Mouse (Mus musculus) gastrocnemius, postnatal 36 days (tissue): ENCODE measurements around the gene Vasp. TPM values are rescaled to one million over a fixed set of nuclear protein-coding genes. Genes with fewer than 3 reads are reported as not detected.
A peak's percentile ranks its signal among the peaks of the same experiment; 100 is the strongest.

ENCODE experiments used
- DNase-seq, 2 experiments: peaks; one replicate each; pipeline ENCODE4 v3.0.0; 2022
- intact Hi-C: fragments of 180-260 bp; cut with DNase I; formaldehyde crosslinking; loops from one replicate; pipeline ENCODE4 v1.15.1; 2025
- total RNA-seq, 2 experiments: library from RNA; stranded (reverse); gene quantifications; 2 replicates each; pipeline ENCODE4 v1.2.3; 2021

Gene Vasp
- total RNA-seq, 2 experiments from 2014 or later, result 15.9 to 20.6 TPM

- no peak for DNase-seq
- intact Hi-C loops, result no loop called here
Observed at GRCm38 (mm10) chr7:19242005-19242404, 29.6 kb downstream of the Vasp start.

- no peak for DNase-seq
- intact Hi-C loops, result no loop called here
Observed at GRCm38 (mm10) chr7:19240905-19241463, 30.6 kb downstream of the Vasp start.

GRCm38 (mm10) chr7:19239986-19240385, 31.6 kb downstream of the Vasp start:
- intact Hi-C loops, result loop anchor here (2.0 kb wide), 1 partner anchor 43 kb away; the partner anchor contains the start of gene Rtn2
- DNase-seq, result no peak

DNA sequence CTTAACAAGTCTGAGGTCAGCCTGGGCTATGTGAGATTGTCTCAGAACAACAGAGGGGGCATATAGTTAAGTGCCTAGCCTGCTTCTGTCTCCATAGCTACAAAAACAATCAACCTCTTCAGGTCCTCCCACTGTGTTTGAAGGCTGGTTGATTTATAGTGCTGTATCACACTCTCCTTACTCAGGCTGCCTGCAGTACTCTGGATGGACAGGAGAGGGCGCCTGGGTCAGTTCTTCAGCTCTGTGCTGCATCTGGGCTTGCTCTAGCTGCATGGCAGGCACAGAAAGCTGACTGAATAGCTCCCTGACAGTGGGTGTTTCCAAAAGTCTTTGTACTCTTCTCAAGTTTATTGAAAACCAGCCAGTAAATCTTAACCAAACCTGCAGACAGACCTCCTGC, 32.2 kb downstream of the Vasp start:
- peak; percentile 88 to 90 for DNase-seq
- intact Hi-C loops, result loop anchor here (2.0 kb wide), 1 partner anchor 43 kb away; the partner anchor contains the start of gene Rtn2

- intact Hi-C loops, result loop anchor here (2.0 kb wide), 1 partner anchor 44 kb away; the partner anchor contains the start of gene Rtn2
- DNase-seq, result peak in 1 of 2 experiments; percentile 17
Observed at GRCm38 (mm10) chr7:19238344-19238743, 33.3 kb downstream of the Vasp start.

GRCm38 (mm10) chr7:19236411-19236810, 35.2 kb downstream of the Vasp start:
- intact Hi-C loops, result no loop called here

DNA sequence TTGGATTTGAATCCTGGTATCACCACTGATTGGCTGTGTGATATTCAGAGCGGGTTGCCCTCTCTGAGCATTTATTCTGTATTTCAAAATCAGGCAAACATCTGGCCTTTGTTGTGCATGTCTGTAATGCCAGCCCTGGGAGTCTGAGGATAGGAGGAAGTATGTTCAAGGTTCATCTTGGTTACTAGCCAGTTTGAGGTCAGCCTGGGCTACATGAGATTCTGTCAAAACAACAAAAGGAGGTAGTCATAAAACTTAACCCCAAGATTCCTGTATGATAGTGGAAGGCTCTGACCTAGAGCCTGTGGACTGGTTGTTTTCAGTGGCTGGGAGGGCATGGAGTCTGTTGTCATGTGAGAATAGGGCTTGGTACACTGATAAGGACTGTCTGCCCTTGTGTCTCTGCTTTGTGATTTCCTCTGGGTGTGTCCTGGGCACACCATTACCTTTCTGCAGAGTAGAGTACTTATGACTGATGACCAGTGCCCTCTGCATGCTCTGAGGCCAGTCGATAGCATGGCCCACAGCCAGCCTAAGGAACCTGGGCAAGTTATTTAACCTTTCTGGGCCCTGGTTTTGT, 36.4 kb downstream of the Vasp start:
- intact Hi-C loops, result no loop called here
- DNase-seq, result no peak

More at GRCm38 (mm10) chr7:19236411-19236810, 35.2 kb downstream of the Vasp start:
- DNase-seq, result peak in 1 of 2 experiments; percentile 39

DNA sequence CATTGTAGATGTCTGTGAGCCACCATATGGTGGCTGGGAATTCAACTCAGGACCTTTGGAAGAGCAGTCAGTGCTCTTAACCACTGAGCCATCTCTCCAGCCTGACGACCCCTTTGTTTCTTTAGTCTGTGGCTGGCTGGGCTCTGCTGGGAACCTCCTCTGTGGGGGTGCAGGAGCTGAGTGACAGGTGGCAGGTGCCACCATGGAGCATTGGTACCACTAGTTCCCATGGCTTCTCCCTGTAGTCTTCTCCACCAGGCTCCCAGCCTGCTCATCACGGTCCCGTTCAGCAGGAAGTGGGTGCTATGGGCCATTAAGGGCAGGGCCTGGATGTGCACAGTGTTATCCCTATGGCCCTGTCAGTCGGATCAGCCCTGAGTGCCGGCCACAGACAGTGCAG, 37.0 kb downstream of the Vasp start:
- intact Hi-C loops, result no loop called here
- DNase-seq, result no peak

DNA sequence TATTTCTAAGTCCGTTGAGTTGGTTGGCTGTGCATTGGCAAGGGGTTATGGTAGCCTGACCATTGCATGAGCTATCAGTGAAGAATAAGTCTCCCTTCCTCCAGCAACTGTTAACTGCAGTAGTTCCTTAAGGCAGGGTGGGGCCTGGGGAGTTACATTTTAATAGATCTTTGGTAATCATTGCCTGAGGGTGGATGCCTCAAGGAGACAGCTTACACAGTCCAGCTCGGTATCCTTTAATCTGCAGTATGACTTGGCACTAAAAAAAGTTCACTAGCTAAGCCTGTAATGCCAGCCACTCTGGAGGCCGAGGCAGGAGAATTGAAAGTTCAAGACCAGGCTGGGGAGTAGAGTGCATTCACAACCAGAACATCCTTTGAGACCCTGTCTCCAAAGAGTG, 39.8 kb downstream of the Vasp start:
- intact Hi-C loops, result no loop called here
- no peak for DNase-seq

- intact Hi-C loops, result no loop called here
- DNase-seq, result no peak
Observed at GRCm38 (mm10) chr7:19230899-19231298, 40.7 kb downstream of the Vasp start.

DNA sequence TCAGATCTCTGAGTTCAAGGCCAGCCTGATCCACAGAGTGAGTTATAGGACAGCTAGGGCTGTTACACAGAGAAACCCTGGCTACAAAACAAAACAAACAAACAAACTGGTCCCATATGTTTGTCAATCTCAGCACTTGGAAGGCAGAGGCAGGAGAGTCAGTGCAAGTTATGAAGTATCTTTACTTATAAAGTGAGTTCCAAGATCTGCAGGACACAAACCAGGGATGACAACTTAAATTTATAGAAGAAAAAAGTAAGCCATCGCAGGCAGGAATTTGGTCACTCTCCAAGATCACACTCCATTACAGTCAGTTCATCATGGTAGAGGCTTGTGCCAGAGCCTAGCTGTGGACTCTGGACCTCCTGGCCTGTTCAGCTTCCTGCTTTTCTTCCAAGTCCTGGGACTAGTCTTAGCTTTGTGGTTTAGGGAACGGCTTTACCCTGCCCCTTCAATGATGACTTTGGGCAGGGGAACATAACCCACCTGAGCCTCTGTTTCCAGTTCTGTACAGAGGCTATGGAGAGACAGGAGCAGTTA, 41.5 kb downstream of the Vasp start:
- DNase-seq, result no peak
- intact Hi-C loops, result no loop called here

GRCm38 (mm10) chr7:19229404-19229803, 42.2 kb downstream of the Vasp start:
- intact Hi-C loops, result no loop called here
- DNase-seq, result no peak

- no peak for DNase-seq
- intact Hi-C loops, result no loop called here
Observed at GRCm38 (mm10) chr7:19228793-19229148, 42.8 kb downstream of the Vasp start.

- intact Hi-C loops, result no loop called here
- peak; percentile 98 for DNase-seq
Observed at GRCm38 (mm10) chr7:19227883-19228792, 43.5 kb downstream of the Vasp start, which contains the start of gene Opa3. Gene Opa3 (plus strand): TSS chr7:19228334.

GRCm38 (mm10) chr7:19226817-19227797, 44.5 kb downstream of the Vasp start:
- intact Hi-C loops, result no loop called here
- no peak for DNase-seq

- DNase-seq, result no peak
- intact Hi-C loops, result no loop called here
Observed at GRCm38 (mm10) chr7:19224933-19225332, 46.7 kb downstream of the Vasp start.

DNA sequence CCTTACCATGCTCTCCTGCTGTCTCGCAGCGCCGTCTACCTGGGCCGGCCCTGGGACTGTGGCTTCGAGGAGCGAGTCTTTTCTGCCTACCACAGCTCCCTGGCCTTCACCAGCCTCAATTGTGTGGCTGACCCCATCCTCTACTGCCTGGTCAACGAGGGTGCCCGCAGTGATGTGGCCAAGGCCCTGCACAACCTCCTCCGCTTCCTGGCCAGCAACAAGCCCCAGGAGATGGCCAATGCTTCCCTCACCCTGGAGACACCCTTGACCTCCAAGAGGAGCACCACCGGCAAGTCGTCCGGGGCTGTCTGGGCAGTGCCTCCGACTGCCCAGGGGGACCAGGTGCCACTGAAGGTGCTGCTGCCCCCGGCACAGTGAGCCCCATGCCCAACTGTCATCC, 48.7 kb downstream of the Vasp start:
- intact Hi-C loops, result no loop called here
- DNase-seq, result no peak

GRCm38 (mm10) chr7:19222189-19222588, 49.4 kb downstream of the Vasp start:
- intact Hi-C loops, result no loop called here

DNA sequence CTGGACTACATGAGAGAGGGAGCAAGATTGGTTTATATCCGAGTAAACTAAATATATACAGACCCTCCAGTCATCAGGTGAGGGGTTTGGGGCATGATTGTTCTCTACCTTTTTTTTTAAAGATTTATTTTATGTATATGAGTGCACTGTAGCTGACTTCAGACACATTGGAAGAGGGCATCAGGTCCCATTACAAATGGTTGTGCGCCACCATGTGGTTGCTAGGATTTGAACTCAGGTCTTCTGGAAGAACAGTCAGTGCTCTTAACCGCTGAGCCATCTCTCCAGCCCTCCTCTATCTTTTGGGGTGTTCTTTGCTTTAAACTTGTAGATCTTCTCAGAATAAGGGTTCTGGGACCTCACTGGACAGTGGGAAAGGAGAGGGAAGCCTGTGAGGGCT, 51.6 kb downstream of the Vasp start:
- no peak for DNase-seq
- intact Hi-C loops, result no loop called here

More at GRCm38 (mm10) chr7:19222189-19222588, 49.4 kb downstream of the Vasp start:
- DNase-seq, result no peak

- no peak for DNase-seq
- intact Hi-C loops, result no loop called here
Observed at GRCm38 (mm10) chr7:19217944-19218343, 53.7 kb downstream of the Vasp start.
